22 mouse cellular contexts compared by ENCODE assay signal in genomic region chr17:69448679-69449078, GRCm38 (mm10). TPM values are rescaled to one million over a fixed set of nuclear protein-coding genes. Genes with fewer than 3 reads are reported as not detected.
"Had no signal": no experiment of that assay in that cellular context is flagged by ENCODE, and none has a peak within 500 bp of the region (broad histone marks: within the 10 kb centered on the region; RNA-seq: fewer than 3 reads in every experiment).

No protein-coding gene starts in this region.

- H3K36me3 ChIP-seq: neural tube, embryonic 15.5 days; stomach, embryonic 15.5 days had no signal

- DNase-seq: retina, postnatal 1 day; right cerebral cortex, adult 18-20 months; right cerebral cortex, postnatal 14 days; right cerebral cortex, postnatal 25 days; right cerebral cortex, postnatal 4 days; spleen, adult 18-20 months; thymus, adult 18-20 months; thymus, adult 2 months; thymus, postnatal 14 days; thymus, postnatal 25 days; thymus, postnatal 36 days; thymus, postnatal 4 days had no signal

- H3K4me2 ChIP-seq: neural tube, embryonic 15.5 days; stomach, embryonic 15.5 days had no signal

- H3K9ac ChIP-seq: neural tube, embryonic 15.5 days; stomach, embryonic 15.5 days had no signal

- H3K27me3 ChIP-seq: neural tube, embryonic 15.5 days; stomach, embryonic 15.5 days had no signal

- H3K4me3 ChIP-seq: neural tube, embryonic 15.5 days; stomach, embryonic 15.5 days had no signal

- H3K9me3 ChIP-seq: neural tube, embryonic 15.5 days; stomach, embryonic 15.5 days had no signal

- H3K4me1 ChIP-seq: neural tube, embryonic 15.5 days; stomach, embryonic 15.5 days had no signal

- H3K27ac ChIP-seq: neural tube, embryonic 15.5 days; stomach, embryonic 15.5 days; stomach, postnatal 0 days had no signal

RNA-seq across cellular contexts. Expression of gene Akain1, which starts 9.6 kb away (rescaled TPM):
- polyA plus RNA-seq: small intestine, adult 2 months; spleen, adult 2 months; stomach, embryonic 14.5 days; stomach, embryonic 15.5 days; stomach, embryonic 16.5 days; testis, adult 2 months; thymus, postnatal 0 days; urinary bladder, adult 2 months had no signal
